Mouse (Mus musculus): Measurements from ENCODE around the gene R3hdml. TPM values are rescaled to one million over a fixed set of nuclear protein-coding genes. Genes with fewer than 3 reads are reported as not detected.
A peak's percentile ranks its signal among the peaks of the same experiment; 100 is the strongest.

R3hdml gene
- polyA plus RNA-seq, 1 experiment from 2014 or later, result 0.20 TPM

DNA sequence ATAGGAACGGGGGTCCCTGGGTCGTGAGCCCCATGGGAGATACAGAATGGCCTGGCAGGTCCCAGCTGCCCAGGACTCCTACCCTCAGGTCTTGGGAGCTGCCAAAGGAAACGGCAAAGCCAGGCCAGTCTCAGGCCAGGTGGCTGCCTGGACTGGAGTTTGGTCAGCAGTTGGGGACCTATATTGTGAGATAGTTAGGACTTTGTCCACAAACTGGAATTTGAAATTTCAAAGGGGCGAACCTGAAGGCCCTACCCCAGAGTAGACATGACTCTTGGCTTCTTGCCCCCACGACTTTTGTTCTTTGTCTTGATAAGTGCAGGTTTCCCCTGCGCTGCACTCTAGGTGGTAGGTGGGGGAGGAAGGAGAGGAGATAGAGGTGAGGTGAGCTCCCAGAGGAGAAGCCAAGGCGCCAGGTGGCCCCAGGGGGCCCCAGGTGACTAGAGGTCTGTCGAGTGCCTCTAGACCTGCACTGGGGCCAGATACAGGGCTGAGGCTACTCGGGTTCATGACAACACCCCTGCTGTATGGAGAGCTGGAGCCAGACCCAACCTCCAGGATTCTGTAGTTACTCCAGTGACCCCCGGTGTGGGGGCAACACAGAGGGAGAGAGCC is 49.6 kb downstream of the R3hdml start:
- Histone ChIP-seq H3K27ac (ENCODE audit: low read length) (peak overlapping the region; percentile 90), H3K36me3 (ENCODE audit: control insufficient read depth, insufficient read depth, low read length) (no peaks in the 10 kb centered on the region), H3K4me3 (ENCODE audit: low read length) (peak overlapping the region; percentile 42), H3K4me2 (ENCODE audit: low read depth, low read length) (peak overlapping the region; percentile 34), H3K9ac (ENCODE audit: low read depth, low read length) (peak overlapping the region; percentile 69), H3K4me1 (ENCODE audit: control insufficient read depth, insufficient read depth, low read length) (peaks cover 2% of the 10 kb centered on the region; the same call in 1 of the 2 replicates), H3K27me3 (replicated peaks; ENCODE audit: control insufficient read depth, insufficient read depth, low read length) (no peaks in the 10 kb centered on the region), H3K9me3 (ENCODE audit: control insufficient read depth, low read length) (no peaks in the 10 kb centered on the region)
- ATAC-seq, result peak; percentile 90
- 61% methylated on average over 10 of the region's 10 CpGs for WGBS

GRCm38 (mm10) chr2:163542674-163543073 is 50.6 kb downstream of the R3hdml start:
- H3K9ac ChIP-seq (ENCODE audit: low read depth, low read length), result peak overlapping the region; percentile 22; the same call in 1 of the 2 replicates
- H3K4me1 ChIP-seq (ENCODE audit: control insufficient read depth, insufficient read depth, low read length), result peaks cover 2% of the 10 kb centered on the region; the same call in 1 of the 2 replicates
- WGBS, result 89% methylated on average over 10 of the region's 10 CpGs
- H3K9me3 ChIP-seq (ENCODE audit: control insufficient read depth, low read length), result no peaks in the 10 kb centered on the region
- no peak overlapping the region for H3K4me3 ChIP-seq (ENCODE audit: low read length)
- H3K36me3 ChIP-seq (ENCODE audit: control insufficient read depth, insufficient read depth, low read length), result no peaks in the 10 kb centered on the region
- no peak overlapping the region for H3K4me2 ChIP-seq (ENCODE audit: low read depth, low read length)
- ATAC-seq, result no peak
- no peaks in the 10 kb centered on the region for H3K27me3 ChIP-seq (replicated peaks; ENCODE audit: control insufficient read depth, insufficient read depth, low read length)
- no peak overlapping the region for H3K27ac ChIP-seq (ENCODE audit: low read length)

- WGBS, result 54% methylated on average over 14 of the region's 14 CpGs
- Histone ChIP-seq H3K36me3 (ENCODE audit: control insufficient read depth, insufficient read depth, low read length) (no peaks in the 10 kb centered on the region), H3K27ac (ENCODE audit: low read length) (peak overlapping the region; percentile 81), H3K4me2 (ENCODE audit: low read depth, low read length) (0 out of 2 replicates have a peak overlapping the region, but pooled peaks have one; percentile 53), H3K27me3 (replicated peaks; ENCODE audit: control insufficient read depth, insufficient read depth, low read length) (no peaks in the 10 kb centered on the region), H3K9ac (ENCODE audit: low read depth, low read length) (peak overlapping the region; percentile 73), H3K4me1 (ENCODE audit: control insufficient read depth, insufficient read depth, low read length) (peaks cover 5% of the 10 kb centered on the region; the same call in 1 of the 2 replicates), H3K9me3 (ENCODE audit: control insufficient read depth, low read length) (no peaks in the 10 kb centered on the region), H3K4me3 (ENCODE audit: low read length) (peak overlapping the region; percentile 54)
- ATAC-seq, result peak; percentile 92
These were observed 54.7 kb downstream of the R3hdml start for GRCm38 (mm10) chr2:163546623-163547318.

DNA sequence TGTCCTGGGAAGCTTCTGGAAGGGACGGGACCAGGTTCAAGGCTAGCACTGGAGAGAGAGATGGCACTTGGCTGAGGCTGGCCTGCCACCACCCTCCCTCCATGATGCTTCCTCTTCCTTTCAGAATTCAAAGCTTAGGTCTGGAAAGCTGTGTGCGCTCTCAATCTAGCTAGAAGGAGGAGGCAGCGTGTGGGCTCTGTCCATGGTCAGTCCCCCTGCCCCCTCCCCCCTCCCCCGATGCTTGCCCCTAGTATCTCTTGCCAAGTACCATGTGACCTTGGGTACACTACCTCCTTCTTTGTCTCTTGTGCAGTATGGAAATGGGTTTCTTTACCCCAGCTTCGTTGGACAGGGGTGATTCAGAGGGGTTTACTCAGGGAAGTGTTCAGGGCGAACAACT is 56.7 kb downstream of the R3hdml start:
- Histone ChIP-seq H3K27ac (ENCODE audit: low read length) (peak overlapping the region; percentile 81), H3K4me3 (ENCODE audit: low read length) (peak overlapping the region; percentile 54), H3K36me3 (ENCODE audit: control insufficient read depth, insufficient read depth, low read length) (no peaks in the 10 kb centered on the region), H3K9ac (ENCODE audit: low read depth, low read length) (peak overlapping the region; percentile 73), H3K27me3 (replicated peaks; ENCODE audit: control insufficient read depth, insufficient read depth, low read length) (no peaks in the 10 kb centered on the region), H3K9me3 (ENCODE audit: control insufficient read depth, low read length) (no peaks in the 10 kb centered on the region), H3K4me2 (ENCODE audit: low read depth, low read length) (peak overlapping the region; percentile 53), H3K4me1 (ENCODE audit: control insufficient read depth, insufficient read depth, low read length) (peaks cover 11% of the 10 kb centered on the region; the same call in 1 of the 2 replicates)
- WGBS, result 63% methylated on average over 6 of the region's 6 CpGs
- no peak for ATAC-seq

DNA sequence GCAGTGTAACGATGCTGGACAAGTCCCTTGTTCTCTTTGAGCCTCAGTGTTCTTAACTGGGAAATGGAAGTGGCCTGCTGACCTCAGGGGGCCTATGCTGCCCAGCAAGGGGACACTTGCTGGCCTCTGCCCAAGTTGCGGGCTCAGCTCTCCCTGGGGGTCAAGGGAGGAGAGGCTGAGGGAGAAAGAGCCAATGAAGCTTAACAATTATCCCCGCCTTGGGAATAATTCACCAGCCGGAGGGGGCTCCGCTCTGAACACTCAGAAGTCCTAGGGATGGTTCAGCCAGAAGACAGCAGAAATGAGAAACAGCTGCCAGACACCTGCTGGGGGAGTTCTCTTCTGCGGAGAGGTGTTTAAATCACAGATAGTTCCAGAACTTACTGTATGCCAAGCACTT is 57.7 kb downstream of the R3hdml start:
- peak overlapping the region; percentile 63 for H3K27ac ChIP-seq (ENCODE audit: low read length)
- no peaks in the 10 kb centered on the region for H3K9me3 ChIP-seq (ENCODE audit: control insufficient read depth, low read length)
- H3K4me3 ChIP-seq (ENCODE audit: low read length), result peak overlapping the region; percentile 54
- no peaks in the 10 kb centered on the region for H3K27me3 ChIP-seq (replicated peaks; ENCODE audit: control insufficient read depth, insufficient read depth, low read length)
- 35% methylated on average over 6 of the region's 6 CpGs for WGBS
- no peaks in the 10 kb centered on the region for H3K36me3 ChIP-seq (ENCODE audit: control insufficient read depth, insufficient read depth, low read length)
- peaks cover 13% of the 10 kb centered on the region; the same call in 1 of the 2 replicates for H3K4me1 ChIP-seq (ENCODE audit: control insufficient read depth, insufficient read depth, low read length)
- H3K4me2 ChIP-seq (ENCODE audit: low read depth, low read length), result peak overlapping the region; percentile 53
- no peak for ATAC-seq
- peak overlapping the region; percentile 73 for H3K9ac ChIP-seq (ENCODE audit: low read depth, low read length)

Other genes with a start within 250 kb of the R3hdml start
- gene Jph2, start 94.3 kb upstream of the R3hdml start, polyA plus RNA-seq (2015; fragmentation: Nextera tagmentation; extraction: Ambion mirVana), result 6.3 and 7.5 TPM in 2 replicates
- gene Oser1, start 67.6 kb upstream of the R3hdml start, polyA plus RNA-seq (2015; fragmentation: Nextera tagmentation; extraction: Ambion mirVana), result 79.4 and 85.8 TPM in 2 replicates
- gene Gdap1l1, start 53.8 kb upstream of the R3hdml start, polyA plus RNA-seq (2015; fragmentation: Nextera tagmentation; extraction: Ambion mirVana), result 3.9 and 5.0 TPM in 2 replicates
- gene Fitm2, start 19.7 kb upstream of the R3hdml start, polyA plus RNA-seq (2015; fragmentation: Nextera tagmentation; extraction: Ambion mirVana), result 10.4 and 10.6 TPM in 2 replicates
- gene Hnf4a, start 14.5 kb downstream of the R3hdml start, polyA plus RNA-seq (2015; fragmentation: Nextera tagmentation; extraction: Ambion mirVana), result 86.6 and 88.5 TPM in 2 replicates
- 22.2 and 22.9 TPM in 2 replicates for gene Ttpal, start 110.0 kb downstream of the R3hdml start, polyA plus RNA-seq (2015; fragmentation: Nextera tagmentation; extraction: Ambion mirVana)
- gene Serinc3, start 152.8 kb downstream of the R3hdml start, polyA plus RNA-seq (2015; fragmentation: Nextera tagmentation; extraction: Ambion mirVana), result 55.4 and 57.1 TPM in 2 replicates
- 115 and 122 TPM in 2 replicates for gene Pkig, start 166.1 kb downstream of the R3hdml start, polyA plus RNA-seq (2015; fragmentation: Nextera tagmentation; extraction: Ambion mirVana)